Mouse (Mus musculus) urinary bladder, postnatal 10 days (tissue): Measurements from ENCODE around the gene Apobec1.
"Not testable (repeated sequence)": the region's sequence is repeated elsewhere in the genome, so short reads cannot be mapped to it uniquely, and the experiment has no call there.

Source experiments
- DNase-seq: peaks from one replicate; pipeline ENCODE4 v3.0.0; 2022; ENCODE audit warnings: low spot score

Gene Apobec1

GRCm38 (mm10) chr6:122604260-122604659 is 2.0 kb upstream of the Apobec1 start:
- DNase-seq = no peak

GRCm38 (mm10) chr6:122602992-122603322 is 713 bp upstream of the Apobec1 start:
- no peak for DNase-seq

- no peak for DNase-seq
These were observed 629 bp downstream of the Apobec1 start for GRCm38 (mm10) chr6:122601615-122602014.

- DNase-seq = no peak
These were observed 1.2 kb downstream of the Apobec1 start for GRCm38 (mm10) chr6:122601031-122601430.

GRCm38 (mm10) chr6:122600066-122600646 is 2.1 kb downstream of the Apobec1 start:
- no peak for DNase-seq

- no peak for DNase-seq
These were observed 3.0 kb downstream of the Apobec1 start for GRCm38 (mm10) chr6:122599054-122599737.

- no peak for DNase-seq
These were observed 3.8 kb downstream of the Apobec1 start for GRCm38 (mm10) chr6:122598436-122598835.

- no peak for DNase-seq
These were observed 4.2 kb downstream of the Apobec1 start for GRCm38 (mm10) chr6:122598014-122598413.

GRCm38 (mm10) chr6:122596608-122597007 is 5.6 kb downstream of the Apobec1 start:
- no peak for DNase-seq

GRCm38 (mm10) chr6:122595637-122596036 is 6.6 kb downstream of the Apobec1 start:
- no peak for DNase-seq

- DNase-seq = no peak
These were observed 9.3 kb downstream of the Apobec1 start for GRCm38 (mm10) chr6:122592905-122593304.

- DNase-seq = no peak
These were observed 11.1 kb downstream of the Apobec1 start for GRCm38 (mm10) chr6:122591027-122591758.

GRCm38 (mm10) chr6:122579086-122579485 is 23.2 kb downstream of the Apobec1 start:
- DNase-seq = no peak

- DNase-seq = no peak
These were observed 25.2 kb downstream of the Apobec1 start for GRCm38 (mm10) chr6:122577030-122577429.

- DNase-seq = not testable (repeated sequence)
These were observed 27.2 kb downstream of the Apobec1 start for GRCm38 (mm10) chr6:122575037-122575436.

- no peak for DNase-seq
These were observed 30.7 kb downstream of the Apobec1 start for GRCm38 (mm10) chr6:122571617-122571959.

GRCm38 (mm10) chr6:122570695-122571616 is 31.3 kb downstream of the Apobec1 start:
- no peak for DNase-seq

GRCm38 (mm10) chr6:122569762-122570161 is 32.5 kb downstream of the Apobec1 start:
- DNase-seq = no peak

GRCm38 (mm10) chr6:122569113-122569512 is 33.1 kb downstream of the Apobec1 start:
- no peak for DNase-seq

GRCm38 (mm10) chr6:122565070-122565784 is 37.0 kb downstream of the Apobec1 start:
- no peak for DNase-seq

- DNase-seq = no peak
These were observed 39.8 kb downstream of the Apobec1 start for GRCm38 (mm10) chr6:122562463-122562862.

- no peak for DNase-seq
These were observed 41.2 kb downstream of the Apobec1 start for GRCm38 (mm10) chr6:122561005-122561404.
